Mouse (Mus musculus) hindbrain, embryonic 11.5 days (tissue): ENCODE measurements around the gene Catsper3. TPM values are rescaled to one million over a fixed set of nuclear protein-coding genes. Genes with fewer than 3 reads are reported as not detected.

Source experiments
- ATAC-seq: fragments of 200-750 bp; cut with Nextera tagmentation; 2 replicates; pipeline ENCODE4 v1.8.0; 2017; ENCODE audit warnings: mild to moderate bottlenecking, moderate TSS enrichment, moderate library complexity; ENCODE audit not compliant: low FRiP score
- DNase-seq: peaks from one replicate; pipeline ENCODE4 v3.0.0-alpha.2; 2015; ENCODE audit warnings: low spot score
- H3K27ac ChIP-seq: fragments of 300-500 bp; sonication (generic); 2 replicates; pipeline ENCODE4 v1.5.1; 2014; ENCODE audit warnings: mild to moderate bottlenecking, low read depth, low read length
- H3K27me3 ChIP-seq: fragments of 300-500 bp; sonication (generic); 2 replicates; pipeline ENCODE4 v1.6.1; 2014; ENCODE audit warnings: mild to moderate bottlenecking, low read length, moderate library complexity, mixed read lengths; ENCODE audit not compliant: control insufficient read depth, insufficient read depth
- H3K36me3 ChIP-seq: fragments of 300-500 bp; sonication (generic); 2 replicates; pipeline ENCODE4 v1.6.1; 2014; ENCODE audit warnings: mild to moderate bottlenecking, low read length, moderate library complexity, mixed read lengths; ENCODE audit not compliant: control insufficient read depth, insufficient read depth
- H3K4me1 ChIP-seq: fragments of 300-500 bp; sonication (generic); replicated peaks from 2 replicates; pipeline ENCODE4 v1.6.1; 2014; ENCODE audit warnings: low read length, mixed read lengths; ENCODE audit not compliant: control insufficient read depth, insufficient read depth
- H3K4me2 ChIP-seq: fragments of 300-500 bp; sonication (generic); replicated peaks from 2 replicates; pipeline ENCODE4 v1.6.1; 2014; ENCODE audit warnings: mild to moderate bottlenecking, low read depth, low read length
- H3K4me3 ChIP-seq: fragments of 300-500 bp; sonication (generic); 2 replicates; pipeline ENCODE4 v1.5.1; 2014; ENCODE audit warnings: low read depth, low read length
- H3K9ac ChIP-seq: fragments of 300-500 bp; sonication (generic); 2 replicates; pipeline ENCODE4 v1.6.1; 2014; ENCODE audit warnings: low read depth, low read length
- H3K9me3 ChIP-seq: fragments of 300-500 bp; sonication (generic); 2 replicates; pipeline ENCODE4 v1.6.1; 2016; ENCODE audit warnings: low read length; ENCODE audit not compliant: control insufficient read depth
- WGBS: fragments of 180-500 bp; shearing (Covaris S2); extraction: QIAGEN DNeasy Blood & Tissue Kit; methylation state at CpG from one replicate; pipeline ENCODE4 v1.1.7; 2014; 5-methylcytosine and 5-hydroxymethylcytosine counted together
- polyA plus RNA-seq: library from polyadenylated mRNA; unstranded; fragments of >200 nt; fragmentation: Nextera tagmentation; extraction: Ambion mirVana; gene quantifications from 2 replicates; pipeline ENCODE4 v1.2.1, GENCODE M21; 2014

The Catsper3 gene
- 0.15 TPM in 1 of 2 replicates, not detected in the other for polyA plus RNA-seq

DNA sequence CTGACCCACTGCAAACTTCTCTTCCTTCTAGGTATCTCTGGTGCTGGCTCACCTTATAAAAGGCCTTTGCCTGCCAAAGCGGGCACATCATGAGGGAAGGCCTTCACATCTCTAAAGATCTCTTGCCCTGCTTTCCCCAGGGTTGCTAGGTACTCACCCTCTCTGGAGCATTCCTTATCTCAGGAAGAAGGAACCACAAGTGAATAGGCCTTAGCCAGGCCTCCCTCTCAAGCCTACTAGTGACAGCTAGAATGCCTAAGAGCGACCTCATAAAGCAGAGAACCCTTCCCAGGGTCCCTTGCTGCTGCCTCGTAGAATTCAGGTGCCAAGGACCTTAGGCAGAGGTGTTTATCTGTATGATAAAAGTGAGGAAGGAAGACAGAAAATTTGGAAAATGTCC lies at the start of gene Catsper3:
Catsper3 (plus strand) TSS at position 301 of the 400 bp plus-strand sequence.
- 94% methylated on average over 3 of the region's 3 CpGs for WGBS
- no peak for ATAC-seq

DNA sequence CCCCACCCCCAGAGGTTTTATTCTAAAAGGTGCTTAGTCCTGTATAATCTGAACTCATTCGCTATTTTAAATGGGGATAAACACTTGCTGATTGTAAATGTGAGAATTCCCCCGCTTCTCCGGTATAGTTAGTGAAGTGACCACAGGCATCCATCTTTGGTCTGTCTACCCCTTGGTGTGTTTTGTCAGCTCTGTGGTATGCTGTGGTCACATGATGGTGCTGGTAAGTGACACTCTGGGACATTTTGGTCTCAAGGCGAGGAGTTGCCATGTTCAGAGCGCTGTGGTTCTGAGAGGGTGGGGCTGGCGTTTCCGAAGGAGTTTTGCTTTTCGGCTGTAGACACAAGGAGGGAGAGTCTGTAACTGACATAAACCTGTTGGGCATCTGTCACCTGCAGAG lies 46.5 kb upstream of the Catsper3 start:
- ATAC-seq: no peak
- Histone ChIP-seq H3K27me3 (no peaks in the 10 kb centered on the region), H3K4me3 (no peak overlapping the region), H3K9ac (no peak overlapping the region), H3K36me3 (no peaks in the 10 kb centered on the region), H3K4me1 (no peaks in the 10 kb centered on the region), H3K9me3 (no peaks in the 10 kb centered on the region), H3K27ac (no peak overlapping the region), H3K4me2 (no peak overlapping the region)
- 92% methylated on average over 8 of the region's 8 CpGs for WGBS
- DNase-seq: no peak

More for the DNA sequence above, at the start of gene Catsper3:
- H3K4me2 ChIP-seq: no peak within 1 kb of the TSS
- no peaks in the 10 kb centered on the region for H3K27me3 ChIP-seq
- H3K4me3 ChIP-seq: no peak within 1 kb of the TSS
- no peaks in the 10 kb centered on the region for H3K9me3 ChIP-seq
- no peak within 1 kb of the TSS for H3K9ac ChIP-seq
- no peaks in the 10 kb centered on the region for H3K4me1 ChIP-seq
- no peaks in the 10 kb centered on the region for H3K36me3 ChIP-seq
- no peak within 1 kb of the TSS for H3K27ac ChIP-seq
- no peak for DNase-seq

DNA sequence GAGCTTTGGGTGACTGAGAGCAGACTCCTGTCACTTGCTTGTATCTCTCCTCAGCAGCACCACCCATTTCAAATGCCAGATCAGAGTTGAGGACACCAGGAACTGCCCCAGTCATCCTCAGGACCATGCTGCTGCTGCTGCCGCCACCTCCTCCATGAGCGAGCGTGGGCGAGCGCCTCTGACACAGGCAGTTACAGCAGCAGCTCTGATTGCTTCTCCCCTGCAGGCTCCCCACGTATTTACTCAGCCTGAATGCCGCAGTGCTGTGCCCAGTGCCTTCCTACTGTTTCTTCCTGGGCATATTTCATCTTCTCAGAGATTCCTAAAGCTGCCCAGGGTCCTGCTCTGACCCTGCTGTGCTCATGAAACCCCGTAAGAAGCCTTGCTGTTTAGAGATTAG lies 42.1 kb upstream of the Catsper3 start:
- 66% methylated on average over 8 of the region's 8 CpGs for WGBS
- Histone ChIP-seq H3K4me2 (no peak overlapping the region), H3K4me1 (no peaks in the 10 kb centered on the region), H3K9me3 (no peaks in the 10 kb centered on the region), H3K27ac (no peak overlapping the region), H3K9ac (no peak overlapping the region), H3K27me3 (no peaks in the 10 kb centered on the region), H3K36me3 (no peaks in the 10 kb centered on the region), H3K4me3 (no peak overlapping the region)
- DNase-seq: no peak
- ATAC-seq: no peak

DNA sequence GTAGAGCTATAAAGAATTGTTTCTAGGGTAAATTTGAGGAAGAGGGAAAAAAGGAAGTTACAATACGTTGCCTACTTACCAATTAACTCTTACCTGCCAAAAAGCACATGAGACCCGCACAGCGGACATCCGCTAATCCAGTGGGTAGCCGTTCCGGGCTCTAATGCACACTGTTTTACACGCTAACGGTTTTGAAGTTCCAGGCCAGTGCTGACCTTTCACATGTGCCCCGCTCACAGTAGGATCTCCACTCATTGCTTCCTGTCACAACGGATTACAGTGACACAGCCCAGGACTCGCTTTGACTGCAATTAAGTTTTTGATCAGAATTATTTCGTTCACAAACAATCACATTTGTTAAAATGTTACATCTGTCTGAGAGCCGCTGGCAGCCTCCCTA lies 30.0 kb upstream of the Catsper3 start:
- 78% methylated on average over 13 of the region's 13 CpGs for WGBS
- no peak for DNase-seq

DNA sequence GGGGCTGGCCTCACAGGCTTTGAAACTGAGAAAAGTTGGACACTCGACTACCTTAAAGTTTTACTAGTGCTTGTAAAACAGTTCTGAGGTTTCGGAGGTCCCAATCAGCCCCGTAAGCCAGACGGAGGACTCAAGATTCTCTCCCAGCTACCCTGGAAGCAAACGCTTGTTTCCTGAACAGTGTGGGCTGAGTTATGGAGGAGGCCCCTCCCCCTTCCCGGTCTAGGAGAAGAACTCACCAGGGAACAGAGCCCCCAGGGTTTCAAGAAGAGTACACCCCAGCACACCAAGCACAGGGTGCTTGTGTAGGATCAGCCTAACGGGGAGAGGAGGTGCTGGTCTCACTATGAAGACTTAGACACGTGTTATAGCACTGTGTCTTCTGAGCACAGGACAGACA lies 27.6 kb upstream of the Catsper3 start:
- DNase-seq: peak; percentile 16

More for the DNA sequence above, 30.0 kb upstream of the Catsper3 start:
- Histone ChIP-seq H3K4me1 (no peaks in the 10 kb centered on the region), H3K4me2 (no peak overlapping the region), H3K27ac (no peak overlapping the region), H3K27me3 (no peaks in the 10 kb centered on the region), H3K36me3 (no peaks in the 10 kb centered on the region), H3K9me3 (no peaks in the 10 kb centered on the region), H3K4me3 (no peak overlapping the region), H3K9ac (no peak overlapping the region)
- no peak for ATAC-seq

DNA sequence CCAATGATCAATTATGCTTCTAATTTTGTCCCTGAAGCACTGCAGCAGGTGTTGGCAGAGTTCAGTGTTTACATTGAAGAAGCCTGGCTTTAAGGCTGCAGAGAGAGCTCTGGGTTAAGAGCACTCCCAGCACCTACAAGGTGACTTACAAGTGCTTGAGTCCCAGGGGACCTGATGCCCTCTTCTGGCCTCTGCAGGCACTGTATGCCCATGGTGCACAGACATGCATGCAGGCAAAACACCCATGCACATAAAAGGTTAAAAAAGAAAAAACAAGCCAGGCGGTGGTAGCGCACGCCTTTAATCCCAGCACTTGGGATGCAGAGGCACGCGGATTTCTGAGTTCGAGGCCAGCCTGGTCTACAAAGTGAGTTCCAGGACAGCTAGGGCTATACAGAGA lies 26.7 kb upstream of the Catsper3 start:
- Histone ChIP-seq H3K27me3 (no peaks in the 10 kb centered on the region), H3K9me3 (no peaks in the 10 kb centered on the region), H3K4me3 (no peak overlapping the region), H3K27ac (no peak overlapping the region), H3K4me1 (no peaks in the 10 kb centered on the region), H3K4me2 (no peak overlapping the region), H3K36me3 (no peaks in the 10 kb centered on the region), H3K9ac (no peak overlapping the region)
- ATAC-seq: no peak
- 88% methylated on average over 6 of the region's 6 CpGs for WGBS
- no peak for DNase-seq

More for the DNA sequence above, 27.6 kb upstream of the Catsper3 start:
- Histone ChIP-seq H3K27ac (no peak overlapping the region), H3K27me3 (no peaks in the 10 kb centered on the region), H3K4me1 (no peaks in the 10 kb centered on the region), H3K36me3 (no peaks in the 10 kb centered on the region), H3K4me2 (no peak overlapping the region), H3K9me3 (no peaks in the 10 kb centered on the region), H3K9ac (no peak overlapping the region), H3K4me3 (no peak overlapping the region)
- no peak for ATAC-seq
- 45% methylated on average over 8 of the region's 8 CpGs for WGBS

DNA sequence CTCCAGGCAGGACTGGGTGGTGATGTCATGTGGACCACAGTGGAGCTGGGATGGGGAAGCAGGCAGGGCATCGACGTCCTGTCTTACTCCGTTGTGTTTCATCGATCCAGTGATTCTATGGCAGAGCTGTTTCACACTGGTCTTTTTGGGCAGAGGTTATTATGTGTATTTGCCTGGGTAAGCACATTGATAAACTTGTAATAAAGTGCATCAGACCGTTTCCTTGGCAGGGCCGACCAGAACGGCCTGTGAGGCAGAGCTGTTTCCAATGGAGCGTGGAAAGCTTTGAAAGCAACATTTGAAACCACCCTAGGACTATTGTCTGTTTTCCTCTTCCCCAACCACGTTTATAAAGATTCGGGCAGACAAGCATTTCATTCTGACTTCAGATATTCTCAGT lies 23.8 kb upstream of the Catsper3 start:
- Histone ChIP-seq H3K27ac (no peak overlapping the region), H3K4me1 (no peaks in the 10 kb centered on the region), H3K36me3 (no peaks in the 10 kb centered on the region), H3K9ac (no peak overlapping the region), H3K4me3 (no peak overlapping the region), H3K9me3 (no peaks in the 10 kb centered on the region), H3K27me3 (no peaks in the 10 kb centered on the region), H3K4me2 (no peak overlapping the region)
- ATAC-seq (no peak), DNase-seq (no peak)
- WGBS: 60% methylated on average over 10 of the region's 10 CpGs

DNA sequence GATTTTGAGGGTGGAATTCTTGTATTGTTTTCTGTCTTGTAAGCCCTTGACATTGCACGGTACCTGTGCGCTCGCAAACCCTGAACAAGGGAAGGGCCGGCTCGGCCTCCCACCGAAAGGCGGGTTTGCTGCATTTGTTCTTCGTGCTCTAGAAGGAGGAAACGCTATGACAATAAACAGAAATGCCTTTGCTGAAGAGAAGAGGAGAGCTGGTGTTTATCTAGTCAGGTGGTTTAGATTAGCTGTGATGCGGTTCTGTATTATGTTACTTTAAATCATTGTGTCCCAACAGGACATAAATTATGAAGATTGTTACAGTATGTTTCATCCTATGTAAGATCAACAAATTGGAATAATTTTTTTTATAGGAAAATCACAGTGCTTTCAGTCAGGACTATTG lies 22.9 kb upstream of the Catsper3 start:
- no peaks in the 10 kb centered on the region for H3K36me3 ChIP-seq
- H3K9ac ChIP-seq: no peak overlapping the region
- DNase-seq: no peak
- no peaks in the 10 kb centered on the region for H3K9me3 ChIP-seq
- H3K27me3 ChIP-seq: no peaks in the 10 kb centered on the region
- H3K4me1 ChIP-seq: no peaks in the 10 kb centered on the region
- H3K4me2 ChIP-seq: no peak overlapping the region
- H3K27ac ChIP-seq: no peak overlapping the region
- no peak overlapping the region for H3K4me3 ChIP-seq
- 83% methylated on average over 10 of the region's 10 CpGs for WGBS
- no peak for ATAC-seq

DNA sequence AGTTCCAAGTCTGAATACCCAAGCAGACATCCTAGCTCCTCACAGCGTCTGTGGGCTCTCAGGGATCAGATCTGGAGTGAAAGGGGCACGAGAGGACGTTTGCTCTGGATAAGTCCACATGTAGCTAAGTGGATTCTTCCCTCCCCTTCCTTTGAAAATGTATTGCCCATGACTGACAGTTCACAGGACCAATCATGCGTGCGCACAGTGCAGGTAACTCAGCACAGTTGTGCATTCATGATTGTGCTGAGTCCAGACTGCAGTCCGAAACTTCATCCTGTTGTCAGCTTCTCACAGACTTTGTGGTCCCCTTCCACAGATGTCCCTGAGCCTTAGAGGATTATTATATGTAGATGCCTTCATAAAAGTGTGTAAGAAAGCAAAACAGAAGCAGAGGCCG lies 10.0 kb upstream of the Catsper3 start:
- 87% methylated on average over 7 of the region's 7 CpGs for WGBS
- DNase-seq: no peak
- Histone ChIP-seq H3K4me3 (no peak overlapping the region), H3K4me1 (no peaks in the 10 kb centered on the region), H3K27ac (no peak overlapping the region), H3K9me3 (no peaks in the 10 kb centered on the region), H3K4me2 (no peak overlapping the region), H3K36me3 (no peaks in the 10 kb centered on the region), H3K27me3 (no peaks in the 10 kb centered on the region), H3K9ac (no peak overlapping the region)
- no peak for ATAC-seq
